Mouse (Mus musculus): Measurements from ENCODE around the gene Parp11. TPM values are rescaled to one million over a fixed set of nuclear protein-coding genes. Genes with fewer than 3 reads are reported as not detected.
A peak's percentile ranks its signal among the peaks of the same experiment; 100 is the strongest.
"Not testable (repeated sequence)": the region's sequence is repeated elsewhere in the genome, so short reads cannot be mapped to it uniquely, and the experiment has no call there.

Parp11 gene
- polyA plus RNA-seq, 1 experiment from 2014 or later: 28.4 TPM

DNA sequence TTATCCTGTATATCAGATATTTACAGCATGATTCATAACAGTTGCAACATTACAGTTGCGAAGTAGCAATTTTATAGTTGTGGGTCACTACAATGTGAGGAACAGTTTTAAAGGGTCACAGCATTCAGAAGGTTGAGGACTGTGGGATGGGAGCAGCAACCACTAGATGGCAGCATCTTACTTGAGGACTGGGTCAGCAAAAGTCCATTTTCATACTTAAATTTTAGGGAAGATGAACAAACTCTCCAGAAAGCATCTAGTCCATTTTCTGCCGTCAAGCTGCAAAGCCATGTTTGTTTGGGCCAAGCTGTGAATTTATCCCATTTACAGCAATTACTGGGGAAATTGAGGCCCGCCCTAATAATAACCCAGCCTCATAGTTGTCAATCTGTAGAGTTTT is 55.9 kb downstream of the Parp11 start:
- Histone ChIP-seq H3K4me1 (no peaks in the 10 kb centered on the region), H3K4me3 (replicated peaks) (no peak overlapping the region), H3K9me3 (replicated peaks) (no peaks in the 10 kb centered on the region), H3K27me3 (no peaks in the 10 kb centered on the region), H3K9ac (no peak overlapping the region), H3K27ac (no peak overlapping the region), H3K36me3 (no peaks in the 10 kb centered on the region), H3K4me2 (no peak overlapping the region)
- ATAC-seq (replicated peaks; ENCODE audit: low FRiP score): no peak
- WGBS: 49% methylated on average over 3 of the region's 3 CpGs

GRCm38 (mm10) chr6:127513776-127514175 is 67.1 kb downstream of the Parp11 start:
- ATAC-seq (replicated peaks; ENCODE audit: low FRiP score); H3K27ac ChIP-seq; H3K9ac ChIP-seq; H3K27me3 ChIP-seq; H3K9me3 ChIP-seq (replicated peaks); H3K4me2 ChIP-seq; H3K36me3 ChIP-seq; H3K4me3 ChIP-seq (replicated peaks); H3K4me1 ChIP-seq: not testable (repeated sequence)
- WGBS: 89% methylated on average over 7 of the region's 12 CpGs

- H3K27me3 ChIP-seq: no peaks in the 10 kb centered on the region
- ATAC-seq (replicated peaks; ENCODE audit: low FRiP score): peak; percentile 56; the same call in 1 of the 2 replicates
- H3K9ac ChIP-seq: no peak overlapping the region
- 0 out of 2 replicates have a peak overlapping the region, but pooled peaks have one; percentile 4 for H3K4me2 ChIP-seq
- H3K27ac ChIP-seq: no peak overlapping the region
- no peak overlapping the region for H3K4me3 ChIP-seq (replicated peaks)
- no peaks in the 10 kb centered on the region for H3K9me3 ChIP-seq (replicated peaks)
- H3K4me1 ChIP-seq: peaks cover 21% of the 10 kb centered on the region
- 41% methylated on average over 8 of the region's 8 CpGs for WGBS
- no peaks in the 10 kb centered on the region for H3K36me3 ChIP-seq
Observed at GRCm38 (mm10) chr6:127521176-127521575, 74.5 kb downstream of the Parp11 start.

DNA sequence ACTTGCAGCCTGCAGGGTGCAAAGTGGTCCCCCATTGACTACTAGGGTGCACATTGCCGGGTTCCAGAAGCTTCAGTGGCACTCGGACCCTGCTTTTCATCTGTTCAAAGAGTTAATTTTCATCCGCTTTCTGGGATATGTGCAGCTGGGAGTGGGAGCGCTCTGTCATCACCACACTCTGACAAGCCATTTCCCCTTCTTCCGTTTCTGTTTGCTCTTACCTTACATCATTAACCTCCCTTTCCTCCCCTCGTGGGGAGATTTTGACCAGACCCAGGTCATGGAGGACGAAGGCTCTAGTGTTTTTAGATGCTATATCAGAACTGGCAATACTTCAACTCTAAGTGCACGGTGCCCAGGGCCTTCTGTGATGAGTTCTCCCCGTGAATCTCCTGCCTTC is 75.7 kb downstream of the Parp11 start:
- Histone ChIP-seq H3K27me3 (no peaks in the 10 kb centered on the region), H3K4me2 (peak overlapping the region; percentile 30; the same call in 1 of the 2 replicates), H3K4me3 (replicated peaks) (no peak overlapping the region), H3K27ac (no peak overlapping the region), H3K4me1 (peaks cover 21% of the 10 kb centered on the region), H3K36me3 (no peaks in the 10 kb centered on the region), H3K9ac (no peak overlapping the region), H3K9me3 (replicated peaks) (no peaks in the 10 kb centered on the region)
- no peak for ATAC-seq (replicated peaks; ENCODE audit: low FRiP score)
- 14% methylated on average over 9 of the region's 9 CpGs for WGBS

DNA sequence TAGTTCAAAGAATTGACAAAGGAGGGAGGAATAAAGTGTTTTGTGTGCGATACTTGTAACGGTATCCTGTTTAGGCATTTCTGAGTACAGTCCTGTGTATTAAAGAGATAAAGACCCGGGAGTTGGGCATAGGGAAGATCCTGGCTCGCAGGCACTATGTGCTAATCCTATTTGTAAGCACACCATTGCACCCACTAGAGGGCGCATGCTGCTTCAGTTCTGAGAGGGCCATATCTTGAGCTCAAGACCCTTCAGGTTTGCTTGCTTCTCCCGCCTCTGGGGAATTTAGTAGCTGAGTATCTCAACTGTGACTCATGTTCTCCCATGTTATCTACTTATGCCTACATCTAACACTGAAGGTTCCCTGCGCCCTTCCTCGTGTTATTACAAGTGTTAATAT is 77.8 kb downstream of the Parp11 start:
- no peak overlapping the region for H3K9ac ChIP-seq
- no peaks in the 10 kb centered on the region for H3K36me3 ChIP-seq
- no peak overlapping the region for H3K4me2 ChIP-seq
- H3K27me3 ChIP-seq: no peaks in the 10 kb centered on the region
- H3K9me3 ChIP-seq (replicated peaks): no peaks in the 10 kb centered on the region
- no peak for ATAC-seq (replicated peaks; ENCODE audit: low FRiP score)
- H3K4me3 ChIP-seq (replicated peaks): no peak overlapping the region
- WGBS: 37% methylated on average over 8 of the region's 8 CpGs
- H3K4me1 ChIP-seq: peaks cover 21% of the 10 kb centered on the region
- H3K27ac ChIP-seq: no peak overlapping the region

DNA sequence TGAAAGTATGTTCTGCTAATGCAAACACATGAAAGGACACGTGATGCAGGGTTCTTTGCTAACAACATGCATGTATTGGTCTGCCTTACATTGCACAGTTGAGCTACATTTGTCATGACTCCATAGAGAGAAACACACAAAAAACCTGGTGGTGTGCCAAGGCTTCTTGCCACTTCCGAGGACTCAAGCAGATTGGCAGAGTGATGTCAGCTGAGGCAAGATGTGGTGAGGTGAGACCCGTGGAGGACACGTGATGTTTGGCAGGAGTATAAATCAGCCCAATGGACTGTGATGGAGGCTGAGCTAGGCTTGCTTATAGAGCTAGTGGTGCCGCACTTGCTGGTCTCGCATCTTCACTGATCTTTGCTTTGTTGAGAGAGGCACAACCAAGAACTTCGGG is 82.0 kb downstream of the Parp11 start:
- no peak overlapping the region for H3K27ac ChIP-seq
- H3K9me3 ChIP-seq (replicated peaks): no peaks in the 10 kb centered on the region
- H3K4me2 ChIP-seq: no peak overlapping the region
- H3K27me3 ChIP-seq: no peaks in the 10 kb centered on the region
- H3K36me3 ChIP-seq: no peaks in the 10 kb centered on the region
- no peak overlapping the region for H3K4me3 ChIP-seq (replicated peaks)
- H3K4me1 ChIP-seq: no peaks in the 10 kb centered on the region
- ATAC-seq (replicated peaks; ENCODE audit: low FRiP score): no peak
- H3K9ac ChIP-seq: no peak overlapping the region
- 80% methylated on average over 7 of the region's 7 CpGs for WGBS

DNA sequence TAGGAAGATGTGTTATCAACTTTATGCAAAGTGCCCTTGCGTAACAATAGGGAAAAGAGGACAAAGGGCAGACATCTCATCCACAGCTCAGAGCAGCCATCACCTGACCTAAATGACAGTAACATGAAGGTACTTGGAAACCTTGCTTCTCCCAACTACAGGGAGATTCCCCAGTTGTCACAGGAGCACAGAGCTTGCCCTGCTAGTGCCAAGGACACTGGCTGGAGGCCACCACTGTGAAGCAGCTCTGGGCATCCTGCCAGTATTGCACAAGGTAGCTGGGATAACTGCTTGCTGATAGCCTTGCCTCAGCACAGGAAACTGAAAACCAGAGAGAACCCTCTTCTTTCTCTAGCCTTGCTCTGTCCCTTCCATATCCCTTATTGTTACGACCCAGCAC is 82.8 kb downstream of the Parp11 start:
- H3K4me1 ChIP-seq: no peaks in the 10 kb centered on the region
- H3K27ac ChIP-seq: no peak overlapping the region
- WGBS: 82% methylated on average over 2 of the region's 2 CpGs
- no peak overlapping the region for H3K4me2 ChIP-seq
- H3K9me3 ChIP-seq (replicated peaks): no peaks in the 10 kb centered on the region
- 0 out of 2 replicates have a peak, but pooled peaks have one; percentile 36 for ATAC-seq (replicated peaks; ENCODE audit: low FRiP score)
- H3K27me3 ChIP-seq: no peaks in the 10 kb centered on the region
- H3K36me3 ChIP-seq: no peaks in the 10 kb centered on the region
- H3K9ac ChIP-seq: no peak overlapping the region
- H3K4me3 ChIP-seq (replicated peaks): no peak overlapping the region

GRCm38 (mm10) chr6:127530206-127530605 is 83.6 kb downstream of the Parp11 start:
- 51% methylated on average over 3 of the region's 3 CpGs for WGBS

GRCm38 (mm10) chr6:127531412-127532205 is 85.0 kb downstream of the Parp11 start:
- H3K27ac ChIP-seq: no peak overlapping the region
- no peak for ATAC-seq (replicated peaks; ENCODE audit: low FRiP score)

More at GRCm38 (mm10) chr6:127530206-127530605, 83.6 kb downstream of the Parp11 start:
- Histone ChIP-seq H3K9ac (no peak overlapping the region), H3K9me3 (replicated peaks) (no peaks in the 10 kb centered on the region), H3K27me3 (no peaks in the 10 kb centered on the region), H3K4me2 (no peak overlapping the region), H3K27ac (no peak overlapping the region), H3K4me1 (no peaks in the 10 kb centered on the region), H3K4me3 (replicated peaks) (no peak overlapping the region), H3K36me3 (no peaks in the 10 kb centered on the region)
- no peak for ATAC-seq (replicated peaks; ENCODE audit: low FRiP score)

DNA sequence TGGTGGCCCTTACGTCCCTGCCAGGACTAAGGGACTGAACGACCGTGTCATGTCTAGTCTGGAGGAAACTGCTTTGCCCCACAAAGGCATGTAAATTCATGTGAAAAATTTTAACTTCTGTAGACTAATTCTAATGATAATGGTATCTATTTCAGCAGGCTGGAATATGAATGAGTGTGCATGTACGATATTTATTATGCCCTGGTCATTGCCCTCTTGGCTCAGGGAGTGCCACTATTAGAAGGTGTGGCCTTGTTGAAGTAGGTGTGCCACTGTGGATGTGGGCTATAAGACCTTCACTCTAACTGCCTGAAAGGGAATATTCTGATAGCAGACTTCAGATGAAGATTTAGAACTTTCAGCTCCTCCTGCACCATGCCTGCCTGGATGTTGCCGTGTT is 85.7 kb downstream of the Parp11 start:
- ATAC-seq (replicated peaks; ENCODE audit: low FRiP score): no peak
- H3K27me3 ChIP-seq: no peaks in the 10 kb centered on the region
- H3K36me3 ChIP-seq: no peaks in the 10 kb centered on the region
- H3K9ac ChIP-seq: no peak overlapping the region
- no peak overlapping the region for H3K4me2 ChIP-seq
- H3K4me3 ChIP-seq (replicated peaks): no peak overlapping the region
- H3K9me3 ChIP-seq (replicated peaks): no peaks in the 10 kb centered on the region
- 79% methylated on average over 5 of the region's 5 CpGs for WGBS
- H3K27ac ChIP-seq: no peak overlapping the region
- H3K4me1 ChIP-seq: no peaks in the 10 kb centered on the region

More at GRCm38 (mm10) chr6:127531412-127532205, 85.0 kb downstream of the Parp11 start:
- Histone ChIP-seq H3K36me3 (no peaks in the 10 kb centered on the region), H3K9me3 (replicated peaks) (no peaks in the 10 kb centered on the region), H3K4me2 (no peak overlapping the region), H3K9ac (no peak overlapping the region), H3K4me1 (no peaks in the 10 kb centered on the region), H3K4me3 (replicated peaks) (no peak overlapping the region), H3K27me3 (no peaks in the 10 kb centered on the region)
- 58% methylated on average over 3 of the region's 3 CpGs for WGBS

DNA sequence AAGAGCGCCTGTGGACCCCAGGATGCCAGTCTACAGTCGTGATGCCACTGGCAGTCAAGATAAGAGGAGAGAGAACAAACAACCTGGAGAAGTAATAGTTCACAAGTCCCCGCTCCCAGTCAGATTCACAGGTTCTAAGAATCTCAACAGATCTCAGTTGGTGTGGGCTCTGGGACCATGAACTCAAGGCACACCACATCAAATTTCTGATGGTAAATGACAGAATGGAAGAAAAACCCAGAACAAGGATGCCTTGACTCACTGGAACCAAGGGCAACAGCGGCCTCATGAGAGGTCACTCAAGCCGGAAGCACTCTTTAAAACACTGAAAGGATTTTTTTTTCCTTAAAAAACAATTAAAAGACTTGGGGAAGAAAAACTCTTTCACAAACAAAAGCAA is 87.1 kb downstream of the Parp11 start:
- H3K36me3 ChIP-seq: no peaks in the 10 kb centered on the region
- H3K4me3 ChIP-seq (replicated peaks): no peak overlapping the region
- H3K4me1 ChIP-seq: no peaks in the 10 kb centered on the region
- H3K9me3 ChIP-seq (replicated peaks): no peaks in the 10 kb centered on the region
- H3K27me3 ChIP-seq: no peaks in the 10 kb centered on the region
- no peak for ATAC-seq (replicated peaks; ENCODE audit: low FRiP score)
- no peak overlapping the region for H3K27ac ChIP-seq
- no peak overlapping the region for H3K4me2 ChIP-seq
- H3K9ac ChIP-seq: no peak overlapping the region
- 81% methylated on average over 5 of the region's 5 CpGs for WGBS

GRCm38 (mm10) chr6:127537035-127537434 is 90.4 kb downstream of the Parp11 start:
- no peak for ATAC-seq (replicated peaks; ENCODE audit: low FRiP score)
- Histone ChIP-seq H3K27me3 (peaks cover 14% of the 10 kb centered on the region), H3K4me3 (replicated peaks) (no peak overlapping the region), H3K27ac (no peak overlapping the region), H3K4me1 (no peaks in the 10 kb centered on the region), H3K4me2 (no peak overlapping the region), H3K9me3 (replicated peaks) (no peaks in the 10 kb centered on the region), H3K9ac (no peak overlapping the region), H3K36me3 (no peaks in the 10 kb centered on the region)
- WGBS: 57% methylated on average over 7 of the region's 7 CpGs

DNA sequence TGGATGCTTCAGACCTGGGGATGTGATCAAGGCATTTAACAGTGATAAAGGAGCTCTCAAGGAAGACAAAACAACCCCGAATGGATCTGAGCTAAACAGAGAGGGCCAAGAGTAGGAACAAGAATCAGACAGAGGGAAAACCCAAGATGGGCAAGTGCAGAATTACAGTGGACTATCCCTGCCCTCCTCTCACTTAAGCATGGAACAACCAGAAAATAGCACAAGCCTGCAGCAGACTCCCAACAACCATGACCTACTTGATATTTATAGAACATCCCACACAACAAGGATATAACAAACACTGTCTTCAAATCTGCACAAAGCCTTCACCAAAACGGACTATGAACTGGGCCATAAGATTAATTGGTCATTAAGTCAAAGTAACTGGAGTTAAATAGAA is 91.5 kb downstream of the Parp11 start:
- H3K4me2 ChIP-seq: no peak overlapping the region
- 0 out of 2 replicates have a peak, but pooled peaks cover 2% of the 10 kb centered on the region for H3K4me1 ChIP-seq
- no peaks in the 10 kb centered on the region for H3K36me3 ChIP-seq
- H3K9ac ChIP-seq: no peak overlapping the region
- no peak overlapping the region for H3K27ac ChIP-seq
- no peaks in the 10 kb centered on the region for H3K9me3 ChIP-seq (replicated peaks)
- H3K27me3 ChIP-seq: peaks cover 24% of the 10 kb centered on the region
- no peak for ATAC-seq (replicated peaks; ENCODE audit: low FRiP score)
- 60% methylated on average over 2 of the region's 2 CpGs for WGBS
- no peak overlapping the region for H3K4me3 ChIP-seq (replicated peaks)

All from kidney, embryonic 15.5 days (tissue).